Mouse (Mus musculus) gastrocnemius, postnatal 25 days (tissue): ENCODE measurements around the gene Gm17324. TPM values are rescaled to one million over a fixed set of nuclear protein-coding genes. Genes with fewer than 3 reads are reported as not detected.
A peak's percentile ranks its signal among the peaks of the same experiment; 100 is the strongest.

Experiments
- DNase-seq: peaks from one replicate; pipeline ENCODE4 v3.0.0; 2022
- microRNA-seq, 2 experiments: library from miRNA; unstranded; fragments of <30 nt; microRNA quantifications; one replicate each; pipeline ENCODE4 v1.2.0; 2021; ENCODE audit warnings: borderline replicate concordance in 2 of 2
- total RNA-seq, 2 experiments: library from RNA; stranded (reverse); gene quantifications; 1 replicate in 1 of 2; 2 replicates in 1 of 2; pipeline ENCODE4 v1.2.3; 2021

The Gm17324 gene
- total RNA-seq, 2 experiments from 2014 or later, result not detected

GRCm38 (mm10) chr9:78465725-78466124 is 17.1 kb upstream of the Gm17324 start:
- DNase-seq, result no peak

DNA sequence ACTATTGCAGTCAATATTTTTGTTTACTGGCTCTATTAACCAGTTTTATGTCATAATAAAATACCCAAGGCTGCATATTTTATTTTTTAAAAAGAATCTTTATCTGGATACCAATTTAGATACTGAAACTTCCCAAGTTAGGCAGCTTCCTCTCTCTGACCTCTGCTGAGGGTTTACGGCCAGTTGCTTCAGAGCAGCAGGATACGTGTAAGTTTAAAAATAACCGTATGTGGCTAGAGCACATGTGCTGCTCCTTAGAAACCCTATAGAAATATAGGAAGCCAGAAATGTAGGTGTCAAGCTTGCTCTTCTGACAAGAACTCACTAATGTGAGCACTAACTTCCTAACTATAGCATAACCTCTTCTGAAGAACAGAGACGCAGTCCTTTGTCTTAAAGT is 14.8 kb upstream of the Gm17324 start:
- no peak for DNase-seq

- DNase-seq, result no peak
These were observed 8.4 kb upstream of the Gm17324 start for GRCm38 (mm10) chr9:78457026-78457425.

GRCm38 (mm10) chr9:78451382-78451781 is 2.8 kb upstream of the Gm17324 start:
- DNase-seq, result no peak

DNA sequence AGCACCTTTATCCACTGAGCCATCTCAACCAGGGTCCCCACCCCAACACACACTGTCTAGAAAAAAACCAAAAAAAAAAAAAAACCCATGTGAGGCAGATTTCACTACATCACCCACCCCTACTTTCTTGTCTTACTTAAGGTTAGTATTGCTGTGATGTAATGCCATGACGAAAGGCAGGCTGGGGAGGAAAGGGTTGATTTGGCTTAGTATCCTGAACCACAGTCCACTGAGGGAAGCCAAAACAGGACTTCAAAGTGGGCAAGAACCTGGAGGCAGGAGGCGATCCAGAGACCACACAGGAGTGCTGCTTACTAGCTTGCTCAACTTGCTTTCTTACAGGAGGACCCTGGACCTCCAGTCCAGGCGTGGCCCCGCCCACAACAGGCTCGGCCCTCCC is 1.8 kb upstream of the Gm17324 start:
- no peak for DNase-seq

DNA sequence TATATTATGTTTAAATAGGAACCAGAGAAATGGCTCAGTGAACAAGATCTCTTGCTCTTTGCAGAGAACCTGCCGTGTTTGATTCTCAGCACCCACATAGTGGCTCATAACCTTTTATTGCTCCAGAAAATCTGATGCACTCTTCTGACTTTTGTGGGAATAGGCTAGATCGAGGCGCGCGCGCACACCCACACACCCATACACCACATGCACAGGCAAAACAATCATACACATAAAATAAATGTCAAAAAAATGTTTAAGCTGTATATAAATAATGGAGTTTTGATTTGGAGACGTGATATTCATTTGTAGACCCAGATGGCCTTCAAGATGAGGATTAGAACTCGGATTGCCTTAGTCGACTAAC is 997 bp downstream of the Gm17324 start:
- DNase-seq, result no peak

DNA sequence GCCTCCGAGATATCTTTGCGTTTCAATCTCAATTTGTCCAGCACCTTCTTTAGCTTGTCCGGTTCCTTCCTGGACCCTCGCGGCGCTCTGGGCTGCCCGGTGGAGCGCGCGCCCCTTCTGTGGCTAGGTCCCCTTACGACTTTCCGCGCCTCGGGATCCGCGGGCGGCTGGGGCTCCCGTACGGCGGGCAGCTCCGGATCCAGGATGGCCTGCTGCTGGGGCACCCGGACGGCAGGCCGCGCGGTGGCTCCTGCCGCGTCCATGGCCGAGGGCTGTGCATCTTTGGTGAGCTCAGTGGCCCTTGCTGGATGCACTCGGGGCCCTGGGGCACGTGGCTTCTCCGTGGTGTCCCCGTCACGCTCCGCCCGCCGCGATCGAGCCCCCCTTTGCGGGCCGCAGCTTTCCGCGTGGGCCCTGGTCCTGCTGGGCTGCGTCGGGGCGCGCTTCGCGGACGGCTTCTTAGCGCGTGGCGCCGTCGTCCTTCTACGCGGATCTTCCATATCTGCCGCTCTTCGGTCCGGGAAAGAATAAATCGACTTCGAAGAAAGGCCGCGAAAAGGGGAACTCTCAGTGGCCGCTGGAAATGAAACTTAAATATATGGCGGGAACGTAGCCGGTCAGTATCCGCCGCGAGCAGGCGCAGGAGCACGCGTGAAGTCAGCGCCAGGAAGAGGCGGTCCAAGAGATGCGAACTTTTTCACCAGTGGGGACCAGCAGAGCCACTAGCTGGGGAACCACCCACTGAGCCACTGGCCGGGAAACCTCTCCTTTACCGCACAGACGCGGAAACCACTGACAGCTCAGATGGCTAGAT is 5.8 kb downstream of the Gm17324 start, which contains the start of gene Cgas:
Cgas (minus strand) TSS at position 659 of the 814 bp plus-strand sequence.
- DNase-seq, result peak; percentile 60

DNA sequence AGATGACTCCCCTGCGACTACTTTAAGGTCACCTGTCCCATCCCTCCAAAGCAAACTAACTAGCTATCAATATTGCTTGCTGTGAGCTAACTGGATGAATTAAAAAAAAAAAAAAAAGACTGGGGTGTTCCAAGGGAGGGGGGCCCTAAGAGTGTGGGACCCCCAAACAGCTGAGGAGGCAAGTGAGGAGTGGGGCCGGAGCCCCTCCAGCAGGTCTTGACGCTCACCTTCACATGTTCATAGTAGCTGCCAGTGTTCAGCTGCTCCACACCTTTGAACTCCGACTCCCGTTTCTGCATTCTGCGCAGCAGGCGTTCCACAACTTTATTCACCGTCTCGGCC is 6.4 kb downstream of the Gm17324 start:
- no peak for DNase-seq

DNA sequence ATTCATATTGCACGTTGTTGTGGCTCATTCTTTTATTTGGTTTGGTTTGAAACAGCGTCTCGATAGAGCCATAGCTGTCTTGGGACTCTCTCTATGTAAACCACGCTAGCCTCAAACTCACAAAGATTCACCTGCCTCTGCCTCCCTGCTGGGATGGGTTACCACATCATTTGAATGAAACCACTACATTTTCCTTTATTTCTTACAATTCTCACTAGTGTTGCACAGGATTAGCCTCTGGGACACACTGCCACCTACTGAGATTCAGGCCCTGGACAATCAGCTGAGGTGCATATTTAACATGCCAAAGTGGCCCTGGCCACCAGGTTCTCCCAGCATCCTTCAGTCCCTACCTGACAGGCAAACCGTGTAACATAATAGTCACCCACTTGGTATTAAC is 9.2 kb downstream of the Gm17324 start:
- DNase-seq, result no peak

GRCm38 (mm10) chr9:78432471-78432870 is 16.1 kb downstream of the Gm17324 start:
- no peak for DNase-seq

DNA sequence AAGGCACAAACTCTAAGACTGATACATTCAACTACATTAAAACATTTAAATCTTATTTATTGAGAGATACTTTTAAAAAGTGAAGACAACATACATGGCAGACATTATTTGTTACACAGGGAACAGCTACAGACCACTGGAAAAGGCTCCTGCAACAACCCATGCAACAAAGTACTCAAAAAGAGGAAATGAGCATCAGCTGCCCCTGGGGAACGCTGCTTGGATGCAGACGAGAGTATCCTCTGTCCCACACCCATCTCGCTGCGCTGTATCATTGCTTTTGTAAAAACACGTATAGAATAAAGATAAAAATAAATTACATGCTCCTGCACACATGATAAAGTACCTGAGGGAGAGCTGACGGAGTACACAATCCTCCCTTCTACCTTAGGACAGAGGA is 18.1 kb downstream of the Gm17324 start:
- no peak for DNase-seq

DNA sequence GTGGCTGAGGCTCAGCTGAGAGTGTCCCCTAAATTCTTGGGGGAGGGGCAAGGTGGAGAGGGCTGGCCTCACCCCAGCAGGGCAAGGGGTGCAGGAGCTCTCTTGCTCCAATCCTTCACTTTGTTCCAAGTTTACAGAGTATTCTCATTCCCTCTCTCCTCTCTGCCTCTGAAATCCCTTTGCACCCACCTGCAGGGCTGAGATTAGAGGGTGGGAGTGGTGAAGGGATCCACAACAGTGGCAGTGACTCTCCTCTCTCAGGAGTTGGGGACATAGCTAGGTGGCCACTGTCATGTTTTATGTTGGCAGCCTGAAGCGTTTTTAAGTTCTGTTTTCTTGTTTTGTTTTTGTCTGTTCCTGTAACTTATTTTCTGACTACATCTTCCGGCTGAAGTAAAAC is 19.0 kb downstream of the Gm17324 start:
- DNase-seq, result no peak

DNA sequence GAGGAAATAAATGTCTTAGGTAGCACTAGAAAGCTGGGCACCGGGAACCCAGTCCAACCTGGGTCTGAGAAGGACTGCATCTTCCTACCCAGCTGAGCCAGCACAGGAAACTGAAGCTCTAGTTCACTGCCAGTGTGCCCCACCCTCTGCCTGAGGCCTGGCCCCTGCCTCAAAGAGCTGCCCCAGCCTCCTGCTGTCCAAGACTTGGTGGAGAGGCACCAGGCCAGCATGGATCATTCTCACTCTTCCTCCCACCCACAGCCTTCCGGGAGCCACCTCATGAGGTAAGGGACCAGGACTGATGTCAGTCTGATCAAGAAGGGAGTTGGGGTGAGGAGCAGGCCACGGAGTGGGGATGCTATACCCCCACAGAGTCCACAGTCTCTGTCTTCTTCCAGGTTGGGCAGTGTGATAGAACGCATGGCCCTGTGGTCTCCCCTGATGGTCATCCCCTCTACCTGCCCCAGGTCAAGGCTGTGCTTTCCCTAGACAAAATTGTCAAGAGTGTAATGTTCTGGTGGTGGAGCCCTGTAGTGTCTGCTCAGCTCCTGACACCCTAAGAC is 19.6 kb downstream of the Gm17324 start:
- DNase-seq, result no peak

- no peak for DNase-seq
These were observed 20.4 kb downstream of the Gm17324 start for GRCm38 (mm10) chr9:78428185-78428584.

- DNase-seq, result no peak
These were observed 21.2 kb downstream of the Gm17324 start for GRCm38 (mm10) chr9:78427362-78427781.

DNA sequence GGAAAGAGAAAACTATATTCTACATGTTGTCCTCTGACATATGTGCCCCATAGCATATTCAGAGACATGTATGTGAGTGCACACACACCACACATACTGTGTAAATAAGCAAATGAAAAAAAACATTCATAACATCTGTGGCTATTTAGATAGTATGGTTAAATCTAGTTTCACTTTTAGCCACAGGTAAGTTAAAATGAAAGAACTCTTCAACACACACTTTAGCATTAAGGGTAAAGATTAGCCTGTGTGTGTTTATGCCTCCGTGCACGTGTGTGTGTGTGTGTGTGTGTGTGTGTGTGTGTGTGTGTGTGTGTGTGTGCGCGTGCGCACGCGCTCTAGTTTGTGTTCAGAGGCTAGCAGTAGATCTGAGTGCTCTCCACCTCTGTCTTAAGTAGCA is 47.0 kb downstream of the Gm17324 start:
- no peak for DNase-seq

DNA sequence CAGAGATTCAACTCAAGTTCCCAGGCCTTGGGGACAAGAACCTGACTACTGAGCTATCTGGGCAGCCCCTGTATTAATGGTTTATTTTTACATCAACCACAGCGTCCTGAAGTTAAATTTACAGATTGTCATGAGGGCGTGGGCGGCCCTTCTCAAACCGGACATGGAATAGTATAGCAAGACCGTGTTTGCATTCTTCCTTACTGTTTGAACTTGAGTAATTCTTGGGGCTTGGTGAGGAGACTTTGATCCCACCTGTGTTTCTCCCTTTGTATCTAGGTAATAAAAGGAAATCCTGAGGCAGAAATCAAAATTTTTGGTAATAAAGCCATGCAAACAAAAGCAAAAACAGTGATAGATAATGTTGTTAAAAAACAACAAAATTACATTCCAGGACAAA is 48.0 kb downstream of the Gm17324 start:
- DNase-seq, result no peak

Small RNA genes within 50 kb of the gene (microRNA-seq; reads per million reads assigned to microRNA genes)
- gene Gm26377, result 0 reads per million in 2 experiments

Other genes starting within 250 kb of the Gm17324 start
- not detected for gene Gsta1, start 218.1 kb downstream of the Gm17324 start, total RNA-seq
- not detected for gene Gm3776, start 191.7 kb downstream of the Gm17324 start, total RNA-seq
- gene Gm10639, start 158.9 kb downstream of the Gm17324 start, total RNA-seq, result not detected
- gene Omt2a, start 134.0 kb downstream of the Gm17324 start, total RNA-seq, result not detected
- not detected for gene Omt2b, start 121.2 kb downstream of the Gm17324 start, total RNA-seq
- gene Gsta2, start 93.0 kb downstream of the Gm17324 start, total RNA-seq, result not detected
- gene Dppa5a, start 80.6 kb downstream of the Gm17324 start, total RNA-seq, result not detected
- under 1 TPM in 1 of 2 experiments, not detected in 1; 0.13 TPM for gene Ooep, start 70.1 kb downstream of the Gm17324 start, total RNA-seq
- gene Ddx43, start 53.0 kb downstream of the Gm17324 start, total RNA-seq, result not detected
- under 1 TPM; 0.19 to 0.20 TPM for gene Cgas, start 5.5 kb downstream of the Gm17324 start, total RNA-seq
- 10 to 100 TPM; 17.3 to 18.3 TPM for gene Mto1, start 578 bp downstream of the Gm17324 start, total RNA-seq
- 100 to 1,000 TPM; 488 to 752 TPM for gene Eef1a1, start 40.4 kb upstream of the Gm17324 start, total RNA-seq
- 1 to 10 TPM; 2.8 to 3.3 TPM for gene Slc17a5, start 139.3 kb upstream of the Gm17324 start, total RNA-seq
- 1 to 10 TPM in 1 of 2 experiments, under 1 TPM in 1; 0.59 to 1.5 TPM for gene Cd109, start 166.8 kb upstream of the Gm17324 start, total RNA-seq